Mouse (Mus musculus) right cerebral cortex, postnatal 36 days (tissue): Measurements from ENCODE around the gene Cabp1.
"Not testable (repeated sequence)": the region's sequence is repeated elsewhere in the genome, so short reads cannot be mapped to it uniquely, and the experiment has no call there.

ENCODE experiments used
- DNase-seq, 2 experiments: peaks; one replicate each; pipeline ENCODE4 v3.0.0; 2022; ENCODE audit warnings: low spot score in 2 of 2, mixed read lengths in 1 of 2

The Cabp1 gene

GRCm38 (mm10) chr5:115174554-115174953 is 19.6 kb downstream of the Cabp1 start:
- DNase-seq: no peak

GRCm38 (mm10) chr5:115170150-115170549 is 24.0 kb downstream of the Cabp1 start:
- DNase-seq: no peak

GRCm38 (mm10) chr5:115168641-115169415 is 25.4 kb downstream of the Cabp1 start:
- no peak for DNase-seq

GRCm38 (mm10) chr5:115167396-115167795 is 26.8 kb downstream of the Cabp1 start:
- DNase-seq: no peak

GRCm38 (mm10) chr5:115166815-115167194 is 27.4 kb downstream of the Cabp1 start:
- DNase-seq: no peak

GRCm38 (mm10) chr5:115165895-115166814 is 28.0 kb downstream of the Cabp1 start:
- DNase-seq: no peak

- DNase-seq: no peak
Measured at GRCm38 (mm10) chr5:115165351-115165750, 28.8 kb downstream of the Cabp1 start.

GRCm38 (mm10) chr5:115164446-115164845 is 29.7 kb downstream of the Cabp1 start:
- not testable (repeated sequence) for DNase-seq

- peak; percentile 39 to 44 for DNase-seq
Measured at GRCm38 (mm10) chr5:115163563-115163962, 30.6 kb downstream of the Cabp1 start.

GRCm38 (mm10) chr5:115161940-115162279 is 32.3 kb downstream of the Cabp1 start:
- DNase-seq: not testable (repeated sequence)

- no peak for DNase-seq
Measured at GRCm38 (mm10) chr5:115161064-115161939, 32.9 kb downstream of the Cabp1 start.

GRCm38 (mm10) chr5:115160655-115161054 is 33.5 kb downstream of the Cabp1 start:
- DNase-seq: no peak

GRCm38 (mm10) chr5:115159165-115159564 is 35.0 kb downstream of the Cabp1 start:
- no peak for DNase-seq

- peak; percentile 98 for DNase-seq
Measured at GRCm38 (mm10) chr5:115158040-115158983, 35.9 kb downstream of the Cabp1 start, which contains the start of gene Mlec. Gene Mlec (minus strand): TSS chr5:115158179.

- DNase-seq: no peak
Measured at GRCm38 (mm10) chr5:115156933-115157589, 37.1 kb downstream of the Cabp1 start.

GRCm38 (mm10) chr5:115156401-115156800 is 37.8 kb downstream of the Cabp1 start:
- DNase-seq: no peak

GRCm38 (mm10) chr5:115155831-115156230 is 38.4 kb downstream of the Cabp1 start:
- DNase-seq: no peak

GRCm38 (mm10) chr5:115155156-115155631 is 39.0 kb downstream of the Cabp1 start:
- DNase-seq: no peak

GRCm38 (mm10) chr5:115152132-115152956 is 41.8 kb downstream of the Cabp1 start:
- no peak for DNase-seq
